Mouse (Mus musculus) brain, embryonic 14.5 days (tissue): ENCODE data around the gene Hoxa5.

Experiments used
- CTCF ChIP-seq: fragments of 200-500 bp; IDR thresholded peaks from 2 replicates; pipeline ENCODE4 v1.5.1; 2012; ENCODE audit warnings: inconsistent platforms, mild to moderate bottlenecking, moderate library complexity, borderline replicate concordance; ENCODE audit not compliant: insufficient read depth, insufficient read length; ENCODE audit errors: extremely low read depth
- POLR2A ChIP-seq: fragments of 200-500 bp; IDR thresholded peaks from 2 replicates; pipeline ENCODE4 v1.6.1; 2012; ENCODE audit warnings: mild to moderate bottlenecking, inconsistent platforms, borderline replicate concordance; ENCODE audit not compliant: poor library complexity, insufficient read depth, insufficient read length, severe bottlenecking; ENCODE audit errors: extremely low read depth

GRCm38 (mm10) chr6:52215070-52215469 is 10.7 kb upstream of the Hoxa5 start:
- TF ChIP-seq CTCF (no peak), POLR2A (no peak)
